Mouse (Mus musculus) ES-Bruce4 (cell line): ENCODE results near the gene Safb. TPM values are rescaled to one million over a fixed set of nuclear protein-coding genes. Genes with fewer than 3 reads are reported as not detected.
A peak's percentile ranks its signal among the peaks of the same experiment; 100 is the strongest.

Experiments used
- H3K27ac ChIP-seq: 2 replicates; pipeline ENCODE4 v1.5.1; 2012; ENCODE audit warnings: low read length, inconsistent platforms; ENCODE audit not compliant: insufficient read depth
- H3K27me3 ChIP-seq: 2 replicates; pipeline ENCODE4 v1.6.1; 2012; ENCODE audit warnings: mild to moderate bottlenecking, low read length, inconsistent platforms; ENCODE audit not compliant: control insufficient read depth, poor library complexity, insufficient read depth, severe bottlenecking
- H3K36me3 ChIP-seq: 2 replicates; pipeline ENCODE4 v1.6.1; 2012; ENCODE audit warnings: inconsistent platforms, mild to moderate bottlenecking, low read length, moderate library complexity; ENCODE audit not compliant: control insufficient read depth, poor library complexity, insufficient read depth, severe bottlenecking
- H3K4me1 ChIP-seq: one replicate; pipeline ENCODE4 v1.8.1; 2011; ENCODE audit warnings: low read length; ENCODE audit not compliant: control insufficient read depth, insufficient read depth
- H3K4me3 ChIP-seq: 2 replicates; pipeline ENCODE4 v1.5.1; 2011; ENCODE audit warnings: low read depth, mild to moderate bottlenecking, low read length
- H3K9ac ChIP-seq: 2 replicates; pipeline ENCODE4 v1.6.1; 2012; ENCODE audit warnings: low read depth, mild to moderate bottlenecking, inconsistent platforms; ENCODE audit not compliant: poor library complexity, severe bottlenecking
- H3K9me3 ChIP-seq: replicated peaks from 2 replicates; pipeline ENCODE4 v1.6.1; 2012; ENCODE audit warnings: mild to moderate bottlenecking, low read length, inconsistent platforms; ENCODE audit not compliant: control insufficient read depth, poor library complexity, insufficient read depth, severe bottlenecking
- CTCF ChIP-seq: IDR thresholded peaks from one replicate; pipeline ENCODE4 v1.8.1; 2011; ENCODE audit warnings: low read depth, low read length
- EP300 ChIP-seq: IDR thresholded peaks from 2 replicates; pipeline ENCODE4 v1.6.1; 2011; ENCODE audit warnings: low read depth, low read length; ENCODE audit not compliant: insufficient read depth
- POLR2A ChIP-seq: IDR thresholded peaks from one replicate; pipeline ENCODE4 v1.8.1; 2011; ENCODE audit warnings: low read length; ENCODE audit not compliant: insufficient read depth
- polyA plus RNA-seq: library from polyadenylated mRNA; stranded (reverse); fragments of >200 nt; gene quantifications from 2 replicates; pipeline ENCODE4 v1.2.4, GENCODE M21; 2011; ENCODE audit warnings: low read depth; ENCODE audit not compliant: missing spikeins, insufficient read depth, insufficient read length

Safb gene
- polyA plus RNA-seq, result 99.4 and 111 TPM in 2 replicates

DNA sequence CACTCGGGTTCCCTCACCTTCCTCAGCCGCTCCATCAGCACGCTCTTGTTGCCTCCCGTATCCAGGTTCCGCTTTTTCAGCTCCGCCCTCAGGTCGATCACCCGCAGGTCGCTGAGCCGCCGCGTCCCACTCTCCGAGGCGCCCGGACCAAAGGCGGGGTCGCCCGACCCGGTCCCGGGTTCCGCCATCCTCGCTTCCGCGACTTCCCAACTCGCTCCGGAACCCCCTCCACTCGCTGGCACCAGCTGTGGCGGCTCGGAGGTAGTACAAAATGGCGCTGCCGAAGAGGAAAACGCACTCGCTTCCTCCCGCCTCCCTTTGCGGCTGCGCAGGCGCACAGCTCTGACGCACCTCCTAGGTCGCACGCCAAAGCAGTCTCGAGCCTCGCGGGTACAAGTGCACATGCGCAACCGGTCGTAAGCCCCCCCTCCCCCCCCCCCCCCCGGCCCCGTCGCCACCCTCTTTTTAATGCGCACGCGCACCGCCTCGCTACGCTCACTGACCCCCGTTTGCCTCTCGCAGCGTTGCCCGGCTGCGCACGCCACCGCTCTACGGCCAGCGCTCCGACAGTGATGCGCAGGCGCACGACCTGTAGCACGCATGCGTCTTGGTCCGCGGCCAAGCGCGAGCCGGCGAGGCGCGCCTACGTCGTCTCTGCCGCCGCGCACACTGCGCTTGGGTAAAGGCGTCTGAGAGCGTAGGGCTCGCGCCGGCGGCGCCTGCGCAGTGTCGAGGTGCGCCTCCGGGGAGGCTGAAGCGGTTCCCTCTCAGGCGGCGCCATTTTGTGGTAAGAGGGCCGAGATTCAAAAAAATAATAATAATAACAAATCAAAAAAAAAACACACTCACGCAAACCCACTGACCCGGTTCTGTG lies at the start of gene Safb, which contains the start of gene Safb2:
Gene Safb, plus strand, starts transcription at position 569 of the 874 bp plus-strand sequence.
Gene Safb2, minus strand, starts transcription at position 329 of the 874 bp plus-strand sequence.
- Histone ChIP-seq H3K4me3 (peak within 1 kb of the TSS; percentile 99), H3K27me3 (no peaks in the 10 kb centered on the region), H3K27ac (peak within 1 kb of the TSS; percentile 74), H3K9ac (peak within 1 kb of the TSS; percentile 95), H3K9me3 (no peaks in the 10 kb centered on the region), H3K36me3 (peaks cover 42% of the 10 kb centered on the region), H3K4me1 (no peaks in the 10 kb centered on the region)
- no peak for TF ChIP-seq EP300
- no peak for TF ChIP-seq CTCF
- peak; percentile 57 for TF ChIP-seq POLR2A

- no peak overlapping the region for H3K4me3 ChIP-seq
- TF ChIP-seq CTCF, result no peak
- no peaks in the 10 kb centered on the region for H3K9me3 ChIP-seq
- no peaks in the 10 kb centered on the region for H3K4me1 ChIP-seq
- H3K36me3 ChIP-seq, result no peaks in the 10 kb centered on the region
- no peak overlapping the region for H3K27ac ChIP-seq
- no peak overlapping the region for H3K9ac ChIP-seq
- no peaks in the 10 kb centered on the region for H3K27me3 ChIP-seq
Measured at GRCm38 (mm10) chr17:56536192-56536591, 48.4 kb upstream of the Safb start.

DNA sequence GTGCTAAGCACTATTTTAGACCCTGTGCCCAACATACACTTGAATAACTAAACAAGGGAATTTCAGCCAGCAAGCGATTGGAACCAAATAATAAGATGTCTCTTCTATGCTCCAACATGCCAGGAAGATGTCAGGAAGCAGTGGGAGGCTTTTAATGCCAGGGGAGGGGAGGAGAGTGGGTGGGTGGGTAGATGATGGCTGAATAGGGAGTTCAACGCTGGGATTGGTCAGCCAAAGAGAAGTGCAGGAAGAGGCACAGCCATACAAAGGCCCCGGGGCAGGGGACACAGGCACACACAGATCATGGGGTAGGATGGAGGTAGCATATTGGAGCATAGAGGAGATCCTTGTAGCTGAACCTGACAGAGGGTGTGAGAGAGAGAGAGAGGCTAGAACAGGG lies 47.8 kb upstream of the Safb start:
- no peaks in the 10 kb centered on the region for H3K9me3 ChIP-seq
- no peaks in the 10 kb centered on the region for H3K36me3 ChIP-seq
- H3K27ac ChIP-seq, result no peak overlapping the region
- TF ChIP-seq EP300 (no peak), CTCF (no peak), POLR2A (no peak)
- no peak overlapping the region for H3K9ac ChIP-seq
- no peaks in the 10 kb centered on the region for H3K27me3 ChIP-seq
- H3K4me1 ChIP-seq, result no peaks in the 10 kb centered on the region
- no peak overlapping the region for H3K4me3 ChIP-seq

DNA sequence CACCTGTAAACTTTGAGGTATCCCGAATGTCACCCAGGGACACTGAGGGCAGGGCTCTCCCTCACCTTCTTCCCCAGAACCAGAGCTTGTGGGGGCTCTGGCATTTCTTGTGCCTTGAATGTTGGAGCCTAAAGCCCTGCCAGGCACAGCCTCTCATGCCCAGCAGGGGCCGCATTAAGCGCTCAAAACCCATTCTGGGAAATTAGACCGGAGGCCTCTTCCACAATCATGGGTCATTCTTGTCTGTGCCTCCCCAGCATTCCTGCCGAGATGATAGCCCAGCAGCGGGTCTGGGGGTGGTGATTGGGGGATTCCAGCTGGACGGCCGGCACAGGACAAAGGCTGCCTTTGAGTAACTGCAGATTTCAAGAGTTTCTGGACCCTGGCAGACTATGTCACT lies 46.7 kb upstream of the Safb start:
- H3K4me3 ChIP-seq, result no peak overlapping the region
- no peak overlapping the region for H3K9ac ChIP-seq
- H3K27me3 ChIP-seq, result no peaks in the 10 kb centered on the region
- H3K27ac ChIP-seq, result no peak overlapping the region
- H3K4me1 ChIP-seq, result no peaks in the 10 kb centered on the region
- H3K9me3 ChIP-seq, result no peaks in the 10 kb centered on the region
- H3K36me3 ChIP-seq, result no peaks in the 10 kb centered on the region
- TF ChIP-seq EP300 (no peak), CTCF (no peak), POLR2A (no peak)

DNA sequence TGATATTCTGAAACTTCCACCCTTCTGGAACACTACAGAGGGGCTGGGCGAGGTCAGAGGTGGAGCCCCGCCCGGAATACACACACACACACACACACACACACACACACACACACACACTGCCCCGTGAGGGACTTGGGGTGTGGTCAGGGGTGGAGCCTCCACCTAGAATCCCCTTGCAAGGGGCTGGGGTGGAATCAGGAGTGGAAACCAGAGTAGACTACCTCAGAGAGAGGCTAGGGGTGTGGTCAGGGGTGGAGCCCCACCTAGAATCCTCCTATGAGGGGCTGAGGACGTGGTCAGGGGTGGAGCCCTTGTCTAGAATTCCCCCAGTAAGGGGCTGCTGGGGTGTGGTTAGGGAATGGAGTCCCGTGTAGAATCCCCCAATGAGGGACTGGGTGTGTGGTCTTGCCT lies 44.1 kb upstream of the Safb start:
- no peaks in the 10 kb centered on the region for H3K9me3 ChIP-seq
- TF ChIP-seq EP300 (no peak), POLR2A (no peak), CTCF (no peak)
- no peaks in the 10 kb centered on the region for H3K27me3 ChIP-seq
- H3K9ac ChIP-seq, result no peak overlapping the region
- H3K36me3 ChIP-seq, result no peaks in the 10 kb centered on the region
- H3K4me1 ChIP-seq, result no peaks in the 10 kb centered on the region
- H3K27ac ChIP-seq, result no peak overlapping the region
- H3K4me3 ChIP-seq, result no peak overlapping the region

GRCm38 (mm10) chr17:56542736-56543135 lies 41.9 kb upstream of the Safb start:
- TF ChIP-seq POLR2A, result no peak

More at GRCm38 (mm10) chr17:56542736-56543135, 41.9 kb upstream of the Safb start:
- Histone ChIP-seq H3K36me3 (no peaks in the 10 kb centered on the region), H3K9me3 (no peaks in the 10 kb centered on the region), H3K9ac (no peak overlapping the region), H3K4me3 (no peak overlapping the region), H3K27ac (no peak overlapping the region), H3K27me3 (no peaks in the 10 kb centered on the region), H3K4me1 (no peaks in the 10 kb centered on the region)
